Mouse (Mus musculus): Measurements from ENCODE around the gene Ttc17. TPM values are rescaled to one million over a fixed set of nuclear protein-coding genes. Genes with fewer than 3 reads are reported as not detected.

The Ttc17 gene
- polyA plus RNA-seq, 1 experiment = 11.5 TPM

DNA sequence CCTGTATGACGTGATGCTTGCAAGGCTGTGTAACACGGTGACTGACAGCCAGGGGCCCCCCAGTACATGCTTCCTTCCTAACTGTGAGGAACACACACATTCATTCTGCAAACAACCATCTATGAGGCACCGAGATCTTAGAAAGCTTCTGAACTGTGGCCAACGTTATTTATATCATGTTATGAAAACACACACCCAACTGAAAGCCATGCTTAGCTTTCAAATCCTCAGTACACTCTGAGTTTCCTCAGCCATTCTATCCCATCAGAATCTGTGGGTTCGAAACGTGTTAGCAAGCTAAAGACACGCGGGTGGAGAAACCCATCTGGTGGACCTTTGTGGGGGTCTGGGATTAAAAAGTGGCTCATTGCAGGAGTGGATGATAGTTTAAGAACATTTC, 137.7 kb downstream of the Ttc17 start:
- TF ChIP-seq CTCF (IDR thresholded peaks at IDR 0.05; ENCODE audit: extremely low read depth, insufficient read depth, insufficient read length, insufficient replicate concordance) (no peak), POLR2A (IDR thresholded peaks at IDR 0.05; ENCODE audit: low read depth, low read length) (no peak)
- Histone ChIP-seq H3K27me3 (ENCODE audit: control insufficient read depth, insufficient read depth, low read length) (peaks cover 10% of the 10 kb centered on the region; the same call in 1 of the 2 replicates), H3K4me1 (ENCODE audit: control insufficient read depth, insufficient read depth, insufficient read length) (peaks cover 4% of the 10 kb centered on the region; the same call in 1 of the 2 replicates), H3K27ac (ENCODE audit: insufficient read depth, low read length) (no peak overlapping the region), H3K4me3 (ENCODE audit: extremely low read depth, insufficient read depth, insufficient read length) (no peak overlapping the region), H3K36me3 (ENCODE audit: control insufficient read depth, insufficient read depth, low read length) (no peaks in the 10 kb centered on the region)
- no peak for DNase-seq (ENCODE audit: low read depth in 1 of 2, low spot score in 2 of 2)
- WGBS = 56% methylated on average over 8 of the region's 8 CpGs

DNA sequence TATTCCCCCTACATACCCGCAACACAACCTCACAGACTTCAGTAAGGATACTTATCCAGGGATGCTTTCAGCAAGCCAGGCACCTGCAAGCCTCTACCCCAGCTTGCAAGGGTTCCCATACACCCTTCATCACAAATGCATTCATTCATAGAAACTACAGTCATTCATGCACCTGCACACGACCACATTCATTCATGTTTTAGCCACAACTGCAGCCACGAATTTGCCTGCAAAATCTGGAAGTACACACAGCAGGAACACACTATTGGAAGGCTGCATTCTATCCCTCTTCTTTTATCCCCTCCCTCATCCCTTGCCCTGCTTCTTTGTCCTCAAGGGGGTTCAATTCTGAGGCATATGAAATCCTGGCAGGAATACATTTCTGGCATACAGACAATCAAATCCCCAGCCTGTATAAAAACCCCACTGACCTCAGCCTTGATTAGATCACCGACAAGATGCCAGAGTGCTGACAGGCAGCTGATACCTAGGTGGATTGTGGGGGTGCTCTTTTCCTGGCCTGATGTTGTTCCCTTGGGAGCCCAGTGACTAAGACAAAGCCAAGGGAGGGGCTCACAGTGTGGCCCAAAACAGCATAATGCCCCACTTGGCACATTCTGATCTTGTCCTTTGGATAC, 139.2 kb downstream of the Ttc17 start:
- no peak for TF ChIP-seq CTCF (IDR thresholded peaks at IDR 0.05; ENCODE audit: extremely low read depth, insufficient read depth, insufficient read length, insufficient replicate concordance)
- TF ChIP-seq POLR2A (IDR thresholded peaks at IDR 0.05; ENCODE audit: low read depth, low read length) = no peak
- WGBS = 42% methylated on average over 4 of the region's 4 CpGs
- DNase-seq (ENCODE audit: low read depth in 1 of 2, low spot score in 2 of 2) = no peak
- Histone ChIP-seq H3K4me1 (ENCODE audit: control insufficient read depth, insufficient read depth, insufficient read length) (no peaks in the 10 kb centered on the region; the same call in 1 of the 2 replicates), H3K27me3 (ENCODE audit: control insufficient read depth, insufficient read depth, low read length) (peaks cover 2% of the 10 kb centered on the region; the same call in 1 of the 2 replicates), H3K27ac (ENCODE audit: insufficient read depth, low read length) (no peak overlapping the region), H3K36me3 (ENCODE audit: control insufficient read depth, insufficient read depth, low read length) (no peaks in the 10 kb centered on the region), H3K4me3 (ENCODE audit: extremely low read depth, insufficient read depth, insufficient read length) (no peak overlapping the region)

DNA sequence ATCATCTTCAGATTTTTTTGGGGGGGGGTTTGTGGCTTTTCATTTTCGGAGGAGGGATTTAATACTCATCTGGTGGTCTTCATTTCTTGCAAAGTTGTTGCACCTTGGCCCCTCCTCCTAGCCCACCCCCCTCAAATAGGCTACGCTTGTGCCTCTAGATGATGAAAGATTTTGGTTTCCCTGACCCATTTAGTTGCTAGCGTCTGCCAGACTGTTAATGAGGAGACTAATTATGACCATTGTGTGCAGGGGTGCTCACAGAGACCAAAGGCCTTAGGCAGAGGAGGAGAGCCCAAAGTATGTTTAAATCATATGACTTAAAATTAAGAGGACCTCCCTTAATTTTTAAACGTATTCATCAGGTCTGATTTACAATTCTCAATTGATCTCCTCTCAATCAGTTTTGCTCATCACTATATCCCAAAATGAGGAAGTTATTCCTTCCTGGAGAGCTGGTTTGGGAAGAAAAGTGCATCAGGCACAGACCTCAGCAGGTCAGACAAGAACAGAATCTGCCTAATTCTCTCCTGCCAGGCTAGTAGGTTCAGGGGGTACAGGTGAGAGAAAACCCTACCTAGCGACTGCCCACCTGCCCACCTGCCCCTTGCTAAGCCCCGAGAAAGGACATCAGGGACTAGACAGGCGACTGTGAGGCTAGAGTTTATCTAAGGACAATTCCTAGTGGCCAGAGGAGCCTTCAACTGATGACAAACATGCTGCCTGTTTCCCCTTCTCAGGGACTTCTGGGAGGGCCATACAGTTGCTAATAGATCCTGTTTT, 139.9 kb downstream of the Ttc17 start:
- TF ChIP-seq CTCF (IDR thresholded peaks at IDR 0.05; ENCODE audit: extremely low read depth, insufficient read depth, insufficient read length, insufficient replicate concordance) (no peak), POLR2A (IDR thresholded peaks at IDR 0.05; ENCODE audit: low read depth, low read length) (no peak)
- Histone ChIP-seq H3K27me3 (ENCODE audit: control insufficient read depth, insufficient read depth, low read length) (peaks cover 2% of the 10 kb centered on the region; the same call in 1 of the 2 replicates), H3K4me3 (ENCODE audit: extremely low read depth, insufficient read depth, insufficient read length) (no peak overlapping the region), H3K27ac (ENCODE audit: insufficient read depth, low read length) (no peak overlapping the region), H3K36me3 (ENCODE audit: control insufficient read depth, insufficient read depth, low read length) (no peaks in the 10 kb centered on the region), H3K4me1 (ENCODE audit: control insufficient read depth, insufficient read depth, insufficient read length) (no peaks in the 10 kb centered on the region; the same call in 1 of the 2 replicates)
- DNase-seq (ENCODE audit: low read depth in 1 of 2, low spot score in 2 of 2) = no peak
- WGBS = 58% methylated on average over 7 of the region's 7 CpGs

DNA sequence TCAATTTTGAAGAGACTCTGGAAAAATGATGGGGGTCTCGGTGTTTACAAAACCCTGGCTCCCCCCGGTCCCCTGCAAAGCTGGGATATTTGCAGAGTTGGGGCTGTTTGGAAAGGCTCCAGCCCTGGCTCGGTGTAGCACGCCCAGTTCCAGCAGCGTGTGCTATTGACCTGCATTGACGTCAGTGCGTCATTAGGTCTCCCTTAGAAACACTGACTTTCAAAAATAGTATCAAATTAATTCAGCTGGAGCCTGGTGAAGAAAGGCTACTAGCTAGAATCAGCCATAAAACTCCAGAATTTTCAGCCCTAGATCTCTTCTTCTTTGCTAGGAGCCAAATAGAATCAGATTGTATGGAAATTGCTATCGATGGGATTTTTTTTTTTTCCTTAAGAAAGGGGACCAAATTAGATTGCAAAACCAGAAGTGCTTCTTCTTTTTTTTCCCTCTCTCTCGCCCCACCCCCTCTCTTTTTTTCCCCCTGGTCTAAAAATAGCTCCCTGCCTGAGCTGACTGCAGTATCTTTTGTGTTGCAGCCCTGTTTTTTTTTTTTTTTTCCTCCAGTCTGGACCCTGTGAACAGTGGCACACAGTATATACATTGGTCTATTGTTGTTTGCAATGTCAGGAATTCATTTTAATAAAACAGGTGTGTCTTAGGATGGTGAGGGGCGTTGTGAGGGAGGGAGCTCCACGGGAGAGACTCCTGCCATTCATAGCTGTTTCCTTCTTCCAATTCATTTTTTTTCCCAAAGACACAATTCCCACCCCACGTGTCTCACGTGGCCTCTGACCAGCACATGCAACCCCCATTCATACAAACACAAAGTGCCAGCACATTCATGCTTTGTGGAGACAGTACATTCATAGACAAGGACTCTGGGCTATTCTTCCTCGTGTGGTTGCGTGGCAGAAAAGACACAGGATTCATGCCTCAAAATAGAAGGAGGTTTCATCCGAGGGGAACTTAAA, 141.0 kb downstream of the Ttc17 start:
- WGBS = 7% methylated on average over 16 of the region's 16 CpGs
- no peak overlapping the region for H3K4me3 ChIP-seq (ENCODE audit: extremely low read depth, insufficient read depth, insufficient read length)
- no peak overlapping the region for H3K27ac ChIP-seq (ENCODE audit: insufficient read depth, low read length)
- DNase-seq (ENCODE audit: low read depth in 1 of 2, low spot score in 2 of 2) = no peak
- TF ChIP-seq CTCF (IDR thresholded peaks at IDR 0.05; ENCODE audit: extremely low read depth, insufficient read depth, insufficient read length, insufficient replicate concordance) (no peak), POLR2A (IDR thresholded peaks at IDR 0.05; ENCODE audit: low read depth, low read length) (no peak)
- H3K27me3 ChIP-seq (ENCODE audit: control insufficient read depth, insufficient read depth, low read length) = peaks cover 2% of the 10 kb centered on the region; the same call in 1 of the 2 replicates
- H3K4me1 ChIP-seq (ENCODE audit: control insufficient read depth, insufficient read depth, insufficient read length) = no peaks in the 10 kb centered on the region; the same call in 1 of the 2 replicates
- no peaks in the 10 kb centered on the region for H3K36me3 ChIP-seq (ENCODE audit: control insufficient read depth, insufficient read depth, low read length)

DNA sequence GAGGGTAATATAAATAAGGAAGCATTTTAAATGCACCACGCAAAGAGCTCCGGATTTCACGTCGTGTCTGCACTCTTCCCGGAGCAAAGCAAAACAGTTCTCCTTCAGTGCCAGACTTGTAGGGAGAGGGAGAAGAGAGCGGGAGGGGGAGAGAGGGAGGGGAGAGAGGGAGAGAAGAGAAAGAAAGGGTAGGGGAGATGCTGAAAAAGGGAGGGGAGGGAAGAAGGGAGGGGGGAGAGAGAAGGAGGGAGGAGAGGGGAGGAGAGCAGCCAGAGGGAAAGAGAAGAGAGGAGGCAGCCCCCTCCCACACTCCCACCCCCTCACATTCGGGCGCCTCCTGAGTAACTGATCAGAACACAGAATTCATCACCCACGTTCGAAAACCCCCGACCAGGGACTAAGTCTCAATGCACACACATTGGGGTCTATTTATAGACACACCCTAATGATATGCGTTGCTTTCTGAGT, 141.8 kb downstream of the Ttc17 start:
- Histone ChIP-seq H3K27ac (ENCODE audit: insufficient read depth, low read length) (no peak overlapping the region), H3K36me3 (ENCODE audit: control insufficient read depth, insufficient read depth, low read length) (no peaks in the 10 kb centered on the region), H3K4me3 (ENCODE audit: extremely low read depth, insufficient read depth, insufficient read length) (no peak overlapping the region), H3K27me3 (ENCODE audit: control insufficient read depth, insufficient read depth, low read length) (peaks cover 2% of the 10 kb centered on the region; the same call in 1 of the 2 replicates), H3K4me1 (ENCODE audit: control insufficient read depth, insufficient read depth, insufficient read length) (no peaks in the 10 kb centered on the region; the same call in 1 of the 2 replicates)
- TF ChIP-seq CTCF (IDR thresholded peaks at IDR 0.05; ENCODE audit: extremely low read depth, insufficient read depth, insufficient read length, insufficient replicate concordance) (no peak), POLR2A (IDR thresholded peaks at IDR 0.05; ENCODE audit: low read depth, low read length) (no peak)
- no peak for DNase-seq (ENCODE audit: low read depth in 1 of 2, low spot score in 2 of 2)
- WGBS = 6% methylated on average over 12 of the region's 12 CpGs

DNA sequence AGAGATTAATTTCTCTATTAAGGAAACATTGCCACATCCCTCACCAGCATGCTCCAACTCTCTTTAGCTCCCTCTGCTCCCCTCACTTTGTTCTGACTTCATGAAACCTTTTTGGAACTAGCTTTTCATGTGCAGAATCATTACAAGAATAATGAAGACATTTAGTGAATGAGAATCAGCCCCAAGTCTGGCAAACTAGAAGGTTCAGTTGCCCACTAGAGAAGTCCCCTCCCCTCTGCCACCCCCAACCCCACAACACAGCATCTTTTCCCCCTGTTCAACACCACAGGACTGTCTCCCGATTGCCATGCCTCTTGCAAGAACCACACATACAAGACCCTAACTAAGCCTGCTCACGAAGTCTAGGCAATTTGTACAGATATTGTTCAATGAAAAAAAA, 142.5 kb downstream of the Ttc17 start:
- Histone ChIP-seq H3K4me1 (ENCODE audit: control insufficient read depth, insufficient read depth, insufficient read length) (no peaks in the 10 kb centered on the region; the same call in 1 of the 2 replicates), H3K4me3 (ENCODE audit: extremely low read depth, insufficient read depth, insufficient read length) (no peak overlapping the region), H3K36me3 (ENCODE audit: control insufficient read depth, insufficient read depth, low read length) (no peaks in the 10 kb centered on the region), H3K27ac (ENCODE audit: insufficient read depth, low read length) (no peak overlapping the region), H3K27me3 (ENCODE audit: control insufficient read depth, insufficient read depth, low read length) (peaks cover 2% of the 10 kb centered on the region; the same call in 1 of the 2 replicates)
- no peak for DNase-seq (ENCODE audit: low read depth in 1 of 2, low spot score in 2 of 2)
- 3% methylated on average over 2 of the region's 2 CpGs for WGBS
- no peak for TF ChIP-seq POLR2A (IDR thresholded peaks at IDR 0.05; ENCODE audit: low read depth, low read length)
- TF ChIP-seq CTCF (IDR thresholded peaks at IDR 0.05; ENCODE audit: extremely low read depth, insufficient read depth, insufficient read length, insufficient replicate concordance) = no peak
